Mouse (Mus musculus) hindbrain, embryonic 11.5 days (tissue): ENCODE results near the gene 4930558C23Rik. TPM values are rescaled to one million over a fixed set of nuclear protein-coding genes. Genes with fewer than 3 reads are reported as not detected.
"Not testable (repeated sequence)": the region's sequence is repeated elsewhere in the genome, so short reads cannot be mapped to it uniquely, and the experiment has no call there.

Source experiments
- ATAC-seq: fragments of 200-750 bp; cut with Nextera tagmentation; 2 replicates; pipeline ENCODE4 v1.8.0; 2017; ENCODE audit warnings: mild to moderate bottlenecking, moderate TSS enrichment, moderate library complexity; ENCODE audit not compliant: low FRiP score
- DNase-seq: peaks from one replicate; pipeline ENCODE4 v3.0.0-alpha.2; 2015; ENCODE audit warnings: low spot score
- H3K27ac ChIP-seq: fragments of 300-500 bp; sonication (generic); 2 replicates; pipeline ENCODE4 v1.5.1; 2014; ENCODE audit warnings: mild to moderate bottlenecking, low read depth, low read length
- H3K27me3 ChIP-seq: fragments of 300-500 bp; sonication (generic); 2 replicates; pipeline ENCODE4 v1.6.1; 2014; ENCODE audit warnings: mild to moderate bottlenecking, low read length, moderate library complexity, mixed read lengths; ENCODE audit not compliant: control insufficient read depth, insufficient read depth
- H3K36me3 ChIP-seq: fragments of 300-500 bp; sonication (generic); 2 replicates; pipeline ENCODE4 v1.6.1; 2014; ENCODE audit warnings: mild to moderate bottlenecking, low read length, moderate library complexity, mixed read lengths; ENCODE audit not compliant: control insufficient read depth, insufficient read depth
- H3K4me1 ChIP-seq: fragments of 300-500 bp; sonication (generic); replicated peaks from 2 replicates; pipeline ENCODE4 v1.6.1; 2014; ENCODE audit warnings: low read length, mixed read lengths; ENCODE audit not compliant: control insufficient read depth, insufficient read depth
- H3K4me2 ChIP-seq: fragments of 300-500 bp; sonication (generic); replicated peaks from 2 replicates; pipeline ENCODE4 v1.6.1; 2014; ENCODE audit warnings: mild to moderate bottlenecking, low read depth, low read length
- H3K4me3 ChIP-seq: fragments of 300-500 bp; sonication (generic); 2 replicates; pipeline ENCODE4 v1.5.1; 2014; ENCODE audit warnings: low read depth, low read length
- H3K9ac ChIP-seq: fragments of 300-500 bp; sonication (generic); 2 replicates; pipeline ENCODE4 v1.6.1; 2014; ENCODE audit warnings: low read depth, low read length
- H3K9me3 ChIP-seq: fragments of 300-500 bp; sonication (generic); 2 replicates; pipeline ENCODE4 v1.6.1; 2016; ENCODE audit warnings: low read length; ENCODE audit not compliant: control insufficient read depth
- WGBS: fragments of 180-500 bp; shearing (Covaris S2); extraction: QIAGEN DNeasy Blood & Tissue Kit; methylation state at CpG from one replicate; pipeline ENCODE4 v1.1.7; 2014; 5-methylcytosine and 5-hydroxymethylcytosine counted together
- polyA plus RNA-seq: library from polyadenylated mRNA; unstranded; fragments of >200 nt; fragmentation: Nextera tagmentation; extraction: Ambion mirVana; gene quantifications from 2 replicates; pipeline ENCODE4 v1.2.1, GENCODE M21; 2014

The 4930558C23Rik gene
- polyA plus RNA-seq, 1 experiment from 2014 or later: not detected

DNA sequence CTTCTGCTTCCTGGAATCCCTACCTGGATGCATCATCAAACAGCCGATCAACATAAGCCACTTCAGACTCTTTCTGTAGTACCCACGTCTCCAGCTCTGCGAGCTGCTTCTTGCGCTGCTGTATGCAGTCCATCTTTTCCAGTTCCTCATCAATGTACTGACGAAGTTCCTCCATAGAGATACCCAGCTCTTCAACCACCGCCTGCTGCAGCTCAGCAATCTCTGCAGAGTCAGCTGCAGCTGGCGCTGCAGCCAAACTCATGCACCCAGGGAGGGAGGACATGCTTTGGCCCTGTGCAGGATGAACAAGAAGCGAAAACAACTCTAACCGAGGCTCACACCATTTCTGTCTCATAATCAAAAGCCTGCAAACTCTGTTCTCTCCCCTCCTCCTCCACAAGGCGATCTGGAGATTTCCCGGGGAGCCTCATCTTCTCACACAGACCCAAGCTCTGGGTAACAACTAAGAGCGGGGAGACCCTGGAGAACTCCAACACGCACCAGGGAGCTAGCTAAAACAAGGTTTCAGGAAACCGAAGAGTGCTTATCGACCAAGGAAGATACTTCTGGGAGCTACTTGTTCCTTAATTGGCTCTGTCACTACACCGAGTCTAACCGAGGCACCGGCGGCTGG lies 46.6 kb downstream of the 4930558C23Rik start:
- 24% methylated on average over 7 of the region's 19 CpGs for WGBS
- Histone ChIP-seq H3K4me2 (peak overlapping the region; percentile 36), H3K4me3 (peak overlapping the region; percentile 49)
- not testable (repeated sequence) for H3K9ac ChIP-seq, H3K4me1 ChIP-seq, H3K27ac ChIP-seq, ATAC-seq, H3K36me3 ChIP-seq, H3K27me3 ChIP-seq, H3K9me3 ChIP-seq, DNase-seq

GRCm38 (mm10) chr3:95349491-95349890 lies 53.1 kb downstream of the 4930558C23Rik start:
- no peak overlapping the region for H3K4me3 ChIP-seq
- no peaks in the 10 kb centered on the region for H3K4me1 ChIP-seq
- peaks cover 19% of the 10 kb centered on the region for H3K36me3 ChIP-seq
- H3K27ac ChIP-seq: no peak overlapping the region
- no peak overlapping the region for H3K4me2 ChIP-seq
- ATAC-seq (no peak), DNase-seq (peak; percentile 31)
- H3K9ac ChIP-seq: no peak overlapping the region
- no peaks in the 10 kb centered on the region for H3K27me3 ChIP-seq
- H3K9me3 ChIP-seq: no peaks in the 10 kb centered on the region

DNA sequence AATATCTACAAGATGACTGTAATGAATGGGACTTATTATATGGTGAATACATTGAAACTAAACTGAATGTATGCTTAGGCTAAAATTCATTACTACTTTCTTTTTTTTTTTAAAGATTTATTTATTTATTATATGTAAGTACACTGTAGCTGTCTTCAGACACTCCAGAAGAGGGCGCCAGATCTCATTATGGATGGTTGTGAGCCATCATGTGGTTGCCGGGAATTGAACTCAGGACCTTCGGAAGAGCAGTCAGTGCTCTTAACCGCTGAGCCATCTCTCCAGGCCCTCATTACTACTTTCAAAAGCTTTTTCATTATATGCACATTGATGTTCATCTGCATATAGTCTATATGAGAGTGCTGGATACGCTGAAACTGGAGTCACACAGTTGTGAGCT lies 54.3 kb downstream of the 4930558C23Rik start:
- not testable (repeated sequence) for H3K4me1 ChIP-seq, H3K27ac ChIP-seq, H3K9me3 ChIP-seq, H3K4me2 ChIP-seq, H3K27me3 ChIP-seq, H3K9ac ChIP-seq, DNase-seq, ATAC-seq, H3K4me3 ChIP-seq
- 94% methylated on average over 4 of the region's 5 CpGs for WGBS
- peaks cover 19% of the 10 kb centered on the region for H3K36me3 ChIP-seq

DNA sequence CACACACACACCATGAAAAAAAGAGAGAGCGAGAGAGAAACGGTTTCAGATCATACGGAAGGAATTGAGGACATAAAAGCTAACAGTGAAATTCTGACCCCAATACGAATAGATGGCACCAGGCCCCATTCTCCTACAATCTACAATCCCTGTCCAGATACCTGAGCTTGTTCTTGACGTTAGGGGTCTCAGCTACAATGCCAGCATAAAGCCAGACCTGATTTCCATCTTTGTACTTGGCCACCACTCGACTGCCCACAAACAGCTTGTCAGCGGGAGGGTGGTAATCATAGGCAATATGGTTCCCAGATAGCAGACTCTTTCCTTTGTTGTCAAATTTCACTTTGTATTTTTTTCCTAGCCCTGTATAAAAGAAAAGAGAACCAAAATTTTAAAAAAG lies 56.2 kb downstream of the 4930558C23Rik start:
- H3K4me1 ChIP-seq: no peaks in the 10 kb centered on the region
- no peak overlapping the region for H3K27ac ChIP-seq
- H3K4me2 ChIP-seq: no peak overlapping the region
- no peaks in the 10 kb centered on the region for H3K9me3 ChIP-seq
- 93% methylated on average over 7 of the region's 7 CpGs for WGBS
- no peak for ATAC-seq
- H3K36me3 ChIP-seq: peaks cover 22% of the 10 kb centered on the region
- no peak overlapping the region for H3K9ac ChIP-seq
- H3K27me3 ChIP-seq: no peaks in the 10 kb centered on the region
- no peak overlapping the region for H3K4me3 ChIP-seq
- no peak for DNase-seq

DNA sequence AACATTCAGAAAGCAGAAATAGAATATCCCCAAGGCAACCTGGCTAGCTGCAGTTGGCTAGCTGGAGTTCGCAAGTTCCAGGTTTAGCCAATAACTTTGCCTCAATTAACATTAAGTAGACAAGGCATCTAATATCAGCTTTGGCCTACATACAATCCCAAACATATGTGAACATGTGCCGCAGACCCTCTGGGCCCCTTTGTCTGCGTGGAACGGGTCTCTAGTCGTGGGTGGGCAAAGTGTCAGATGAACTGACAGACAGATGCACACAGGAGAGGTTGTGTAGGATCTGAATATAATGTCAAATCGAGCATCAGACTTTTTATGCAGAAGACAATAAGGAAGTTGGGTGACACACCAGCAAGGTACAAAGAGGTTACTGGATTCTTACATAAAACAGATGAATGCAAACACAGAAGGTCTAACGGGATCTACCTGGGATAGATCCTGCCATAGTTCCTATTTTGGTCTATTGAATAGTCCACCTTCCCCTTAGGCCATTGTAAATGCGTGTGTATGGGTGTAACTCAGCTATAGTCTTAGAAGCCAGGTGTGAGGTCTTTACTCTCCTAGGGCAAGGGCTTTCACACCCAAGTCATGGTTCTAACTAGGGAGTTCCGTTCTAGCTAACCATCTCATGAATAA lies 59.2 kb downstream of the 4930558C23Rik start:
- DNase-seq, H3K4me1 ChIP-seq, H3K9ac ChIP-seq, H3K27ac ChIP-seq, H3K4me3 ChIP-seq, ATAC-seq, H3K27me3 ChIP-seq, H3K4me2 ChIP-seq, H3K9me3 ChIP-seq: not testable (repeated sequence)
- WGBS: 94% methylated on average over 9 of the region's 9 CpGs
- H3K36me3 ChIP-seq: peaks cover 17% of the 10 kb centered on the region

DNA sequence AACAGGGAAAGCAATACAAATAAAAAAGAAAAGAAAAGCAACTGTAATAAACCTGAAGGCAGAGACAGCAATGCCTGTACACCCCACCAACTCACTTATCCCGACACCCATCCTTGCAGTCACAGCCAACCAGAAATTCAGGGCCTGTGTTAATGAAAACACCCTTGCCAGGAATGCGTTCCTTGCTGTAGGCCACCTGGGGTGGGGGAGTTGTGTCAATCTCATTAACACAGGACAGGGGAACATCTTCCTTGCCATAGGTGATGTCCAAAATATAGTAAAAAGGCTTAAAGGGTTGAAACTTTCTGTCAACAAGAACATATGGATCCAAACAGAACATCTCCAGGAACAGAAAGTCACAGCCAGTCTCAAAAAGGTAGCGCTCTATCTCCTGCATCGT lies 64.4 kb downstream of the 4930558C23Rik start:
- no peaks in the 10 kb centered on the region for H3K4me1 ChIP-seq
- DNase-seq: no peak
- 95% methylated on average over 4 of the region's 4 CpGs for WGBS
- H3K9ac ChIP-seq: no peak overlapping the region
- H3K27ac ChIP-seq: no peak overlapping the region
- H3K27me3 ChIP-seq: no peaks in the 10 kb centered on the region
- no peak for ATAC-seq
- H3K4me3 ChIP-seq: no peak overlapping the region
- H3K36me3 ChIP-seq: peaks cover 27% of the 10 kb centered on the region
- H3K9me3 ChIP-seq: no peaks in the 10 kb centered on the region
- no peak overlapping the region for H3K4me2 ChIP-seq

DNA sequence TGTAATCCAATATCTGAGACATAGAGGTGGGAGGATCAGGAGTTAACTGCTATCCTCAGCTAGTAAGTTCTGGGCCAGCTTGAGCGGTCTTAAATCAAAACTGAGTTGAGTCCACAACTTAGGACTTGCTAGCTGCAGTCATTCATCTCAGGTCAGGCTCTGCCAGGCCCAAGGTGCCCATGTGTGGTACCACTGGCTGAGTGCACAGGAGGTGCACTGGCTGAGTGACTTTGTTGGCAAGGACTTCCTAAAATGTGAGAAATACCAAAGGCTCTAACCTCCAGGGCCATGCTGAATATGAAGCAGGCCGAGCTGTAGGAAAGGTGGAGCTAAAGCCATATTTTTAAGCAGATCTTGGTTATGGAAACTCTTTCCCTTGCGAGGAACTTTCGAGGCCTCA lies 65.3 kb downstream of the 4930558C23Rik start:
- 98% methylated on average over 4 of the region's 4 CpGs for WGBS
- no peak overlapping the region for H3K4me2 ChIP-seq
- ATAC-seq: no peak
- no peak overlapping the region for H3K9ac ChIP-seq
- H3K4me1 ChIP-seq: no peaks in the 10 kb centered on the region
- H3K36me3 ChIP-seq: peaks cover 23% of the 10 kb centered on the region; the same call in 1 of the 2 replicates
- H3K27me3 ChIP-seq: no peaks in the 10 kb centered on the region
- H3K4me3 ChIP-seq: no peak overlapping the region
- no peak for DNase-seq
- H3K9me3 ChIP-seq: no peaks in the 10 kb centered on the region
- H3K27ac ChIP-seq: no peak overlapping the region

Other genes with a start within 250 kb of the 4930558C23Rik start
- gene Sema6c, start 242.4 kb downstream of the 4930558C23Rik start, polyA plus RNA-seq: 22.6 and 27.0 TPM in 2 replicates
- 6.1 and 9.7 TPM in 2 replicates for gene Gabpb2, start 184.9 kb downstream of the 4930558C23Rik start, polyA plus RNA-seq
- 110 and 117 TPM in 2 replicates for gene Cdc42se1, start 174.1 kb downstream of the 4930558C23Rik start, polyA plus RNA-seq
- 171 and 203 TPM in 2 replicates for gene Mllt11, start 170.7 kb downstream of the 4930558C23Rik start, polyA plus RNA-seq
- gene Gm128, start 161.2 kb downstream of the 4930558C23Rik start, polyA plus RNA-seq: 0.21 TPM in 1 of 2 replicates, not detected in the other
- gene Bnipl, start 151.6 kb downstream of the 4930558C23Rik start, polyA plus RNA-seq: 0.61 and 0.73 TPM in 2 replicates
- gene Mindy1, start 121.5 kb downstream of the 4930558C23Rik start, polyA plus RNA-seq: 42.2 and 46.5 TPM in 2 replicates
- gene Prune1, start 120.8 kb downstream of the 4930558C23Rik start, polyA plus RNA-seq: 31.0 and 31.3 TPM in 2 replicates
- gene Anxa9, start 95.7 kb downstream of the 4930558C23Rik start, polyA plus RNA-seq: 1.6 and 2.1 TPM in 2 replicates
- 101 and 105 TPM in 2 replicates for gene Cers2, start 88.0 kb downstream of the 4930558C23Rik start, polyA plus RNA-seq
- 58.6 and 63.2 TPM in 2 replicates for gene Setdb1, start 45.6 kb downstream of the 4930558C23Rik start, polyA plus RNA-seq
- 21.8 and 24.8 TPM in 2 replicates for gene Arnt, start 31.5 kb upstream of the 4930558C23Rik start, polyA plus RNA-seq
- 10.3 and 10.9 TPM in 2 replicates for gene Ctsk, start 96.4 kb upstream of the 4930558C23Rik start, polyA plus RNA-seq
- 11.3 and 12.3 TPM in 2 replicates for gene Ctss, start 123.9 kb upstream of the 4930558C23Rik start, polyA plus RNA-seq
- not detected in 2 replicates for gene Hormad1, start 156.8 kb upstream of the 4930558C23Rik start, polyA plus RNA-seq
- gene Golph3l, start 186.1 kb upstream of the 4930558C23Rik start, polyA plus RNA-seq: 43.1 and 43.2 TPM in 2 replicates
- 83.4 and 87.4 TPM in 2 replicates for gene Ensa, start 222.2 kb upstream of the 4930558C23Rik start, polyA plus RNA-seq